Mouse (Mus musculus) CH12.LX (cell line): ENCODE results near the gene Hist1h2bc. TPM values are rescaled to one million over a fixed set of nuclear protein-coding genes. Genes with fewer than 3 reads are reported as not detected.

ENCODE experiments used
- DNase-seq: peaks from one replicate; pipeline ENCODE4 v3.0.0-alpha.2; 2013; ENCODE audit errors: extremely low read depth
- H3K27ac ChIP-seq: 2 replicates; pipeline ENCODE4 v1.5.1; 2012; ENCODE audit warnings: low read depth, mild to moderate bottlenecking, control low read depth, moderate library complexity; ENCODE audit not compliant: insufficient read depth
- H3K27me3 ChIP-seq: replicated peaks from 2 replicates; pipeline ENCODE3; 2012; ENCODE audit warnings: inconsistent platforms
- H3K36me3 ChIP-seq, 2 experiments: replicated peaks in 1 of 2; 2 replicates each; pipeline versions ENCODE3 to v1.6.1; 2012; ENCODE audit warnings: inconsistent platforms in 1 of 2, low read length in 1 of 2, mild to moderate bottlenecking in 1 of 2, mixed read lengths in 1 of 2, moderate library complexity in 1 of 2; ENCODE audit not compliant: control insufficient read depth in 1 of 2, insufficient read depth in 1 of 2
- H3K4me1 ChIP-seq, 2 experiments: 2 replicates each; pipeline ENCODE4 v1.6.1; 2012; ENCODE audit warnings: inconsistent platforms in 1 of 2, moderate library complexity in 1 of 2; ENCODE audit not compliant: insufficient read depth in 2 of 2, control insufficient read depth in 1 of 2
- H3K4me2 ChIP-seq: 2 replicates; pipeline ENCODE4 v1.6.1; 2012; ENCODE audit warnings: low read depth, mild to moderate bottlenecking, control low read depth; ENCODE audit not compliant: poor library complexity, insufficient read depth, severe bottlenecking
- H3K4me3 ChIP-seq, 3 experiments: fragments of 150-350 bp in 1 of 3; sonication (generic) in 1 of 3; replicated peaks in 1 of 3; 2 replicates each; pipeline versions ENCODE3 to v1.5.1; 2011 to 2012; ENCODE audit warnings: low read depth in 2 of 3, low read length in 2 of 3, mild to moderate bottlenecking in 2 of 3, moderate library complexity in 2 of 3, control low read depth in 1 of 3, improper control_type of control experiment in 1 of 3, inconsistent platforms in 1 of 3, mixed read lengths in 1 of 3; ENCODE audit not compliant: poor library complexity in 1 of 3
- H3K79me2 ChIP-seq: replicated peaks from 2 replicates; pipeline ENCODE4 v1.6.1; 2012; ENCODE audit warnings: mild to moderate bottlenecking, moderate library complexity; ENCODE audit not compliant: control insufficient read depth, poor library complexity, insufficient read depth, severe bottlenecking; ENCODE audit errors: extremely low read depth
- H3K9ac ChIP-seq: 2 replicates; pipeline ENCODE4 v1.6.1; 2012; ENCODE audit warnings: low read depth, mild to moderate bottlenecking, control low read depth, moderate library complexity; ENCODE audit not compliant: insufficient read depth
- H3K9me3 ChIP-seq: replicated peaks from 2 replicates; pipeline ENCODE3; 2012; ENCODE audit warnings: low read length, inconsistent platforms, mixed read lengths
- BHLHE40 ChIP-seq: IDR thresholded peaks from 2 replicates; pipeline ENCODE4 v1.6.1; 2011; ENCODE audit warnings: mild to moderate bottlenecking, low read depth, low read length, improper control_type of control experiment
- CHD1 ChIP-seq: IDR thresholded peaks from 2 replicates; pipeline ENCODE4 v1.6.1; 2012; ENCODE audit warnings: low read depth, low read length, improper control_type of control experiment, inconsistent platforms
- CHD2 ChIP-seq: IDR thresholded peaks from 2 replicates; pipeline ENCODE4 v1.6.1; 2011; ENCODE audit warnings: low read length, improper control_type of control experiment
- GABPA ChIP-seq: IDR thresholded peaks from 2 replicates; pipeline ENCODE4 v1.6.1; 2012; ENCODE audit warnings: low read depth, low read length, improper control_type of control experiment, inconsistent platforms; ENCODE audit not compliant: insufficient replicate concordance
- MXI1 ChIP-seq: IDR thresholded peaks from 2 replicates; pipeline ENCODE4 v1.6.1; 2011; ENCODE audit warnings: mild to moderate bottlenecking, low read depth, low read length, improper control_type of control experiment
- MYC ChIP-seq: IDR thresholded peaks from 2 replicates; pipeline ENCODE4 v1.6.1; 2011; ENCODE audit warnings: low read depth, mild to moderate bottlenecking, improper control_type of control experiment, low read length
- NELFE ChIP-seq: IDR thresholded peaks from 2 replicates; pipeline ENCODE4 v1.6.1; 2011; ENCODE audit warnings: low read depth, low read length, improper control_type of control experiment
- SIN3A ChIP-seq: IDR thresholded peaks from 2 replicates; pipeline ENCODE4 v1.6.1; 2012; ENCODE audit warnings: low read length, improper control_type of control experiment, inconsistent platforms
- TBP ChIP-seq: conservative IDR thresholded peaks from 2 replicates; pipeline ENCODE4 v1.6.1; 2011; ENCODE audit warnings: low read depth, low read length, improper control_type of control experiment
- ZC3H11A ChIP-seq: IDR thresholded peaks from 2 replicates; pipeline ENCODE4 v1.6.1; 2012; ENCODE audit warnings: low read depth, mild to moderate bottlenecking, inconsistent platforms, low read length, improper control_type of control experiment
- ZKSCAN1 ChIP-seq: IDR thresholded peaks from 2 replicates; pipeline ENCODE4 v1.6.1; 2012; ENCODE audit warnings: low read depth, inconsistent platforms, low read length, improper control_type of control experiment, borderline replicate concordance
- dilution Hi-C: fragments of 300-500 bp; cut with MboI; formaldehyde crosslinking; loops from 2 replicates; pipeline ENCODE4 v1.14.3; 2020; ENCODE audit warnings: low sequenced_read_pairs; ENCODE audit not compliant: extremely low pct_unique_long_range_greater_than_20kb, extremely low pct_ligation_motif_present
- in situ Hi-C: fragments of 300-500 bp; cut with MboI; formaldehyde crosslinking; loops from 3 replicates; pipeline ENCODE4 v1.14.3; 2019; ENCODE audit warnings: low sequenced_read_pairs, low pct_ligation_motif_present, low pct_unique_long_range_greater_than_20kb, mixed read lengths
- polyA plus RNA-seq: library from polyadenylated mRNA; unstranded; fragments of >175 nt; gene quantifications from 2 replicates; pipeline ENCODE4 v1.2.1, GENCODE M21; 2012; ENCODE audit warnings: low read depth; ENCODE audit not compliant: insufficient read length
- total RNA-seq, 2 experiments: library from RNA; depleted of rRNA; stranded (reverse); fragments of 300-350 nt in 1 of 2; fragments of >200 nt in 1 of 2; gene quantifications; 2 replicates each; pipeline ENCODE4 v1.2.3; 2012 to 2014

The Hist1h2bc gene
- total and polyA plus RNA-seq, 3 experiments: 2.2 to 436 (median 17.4) TPM

DNA sequence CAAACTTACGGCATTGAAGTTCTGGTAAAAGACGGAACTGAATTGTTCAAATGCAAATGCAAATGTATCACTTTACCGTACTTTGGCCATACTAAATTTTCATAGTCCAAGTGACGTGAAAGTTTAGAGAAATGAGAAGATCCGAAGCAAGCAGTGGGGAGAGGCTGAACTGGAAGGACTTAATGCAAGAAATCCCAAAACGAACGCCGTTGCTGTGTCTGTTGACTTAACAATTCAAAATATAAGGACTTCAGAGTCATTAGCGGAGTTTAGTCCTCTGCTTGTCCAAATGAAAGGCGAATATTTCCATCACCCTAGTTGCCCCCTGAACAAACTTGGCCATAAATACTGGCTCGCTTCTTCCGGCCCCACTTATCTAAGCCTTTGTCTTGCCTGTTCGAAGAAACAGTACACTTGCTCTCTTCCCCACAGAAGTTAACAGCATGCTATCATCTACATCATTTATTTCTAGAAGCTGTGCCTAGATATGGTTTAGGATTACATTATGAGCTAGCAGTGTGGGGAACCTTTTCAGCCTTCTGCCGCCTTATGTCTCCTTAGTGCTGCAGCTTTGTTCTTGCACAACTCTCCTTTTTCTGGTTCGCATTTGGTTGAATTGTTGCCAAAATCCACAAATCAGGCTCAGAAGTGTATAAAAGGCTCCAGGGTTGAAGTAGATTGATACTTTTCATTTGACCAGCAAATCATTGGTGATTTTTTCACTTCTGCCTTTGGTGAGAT is 1.3 kb downstream of the Hist1h2bc start:
- H3K79me2 ChIP-seq: no peaks in the 10 kb centered on the region
- H3K4me2 ChIP-seq: peak overlapping the region; percentile 97
- in situ Hi-C loops: loop anchor here (10.0 kb wide), 1 partner anchor 50 kb away; no protein-coding TSS in a partner anchor
- H3K9me3 ChIP-seq: no peaks in the 10 kb centered on the region
- DNase-seq: peak; percentile 72
- no peaks in the 10 kb centered on the region for H3K36me3 ChIP-seq
- H3K27me3 ChIP-seq: no peaks in the 10 kb centered on the region
- peaks cover 11 to 40% of the 10 kb centered on the region in 2 experiments; a peak in 3 of 4 replicates for H3K4me1 ChIP-seq
- H3K9ac ChIP-seq: peak overlapping the region; percentile 91
- peak overlapping the region; percentile 39 to 66 (median 47) for H3K4me3 ChIP-seq
- H3K27ac ChIP-seq: peak overlapping the region; percentile 99
- dilution Hi-C loops: no loop called here
- TF ChIP-seq NELFE (0 out of 2 replicates have a peak, but pooled peaks have one; percentile 24), ZKSCAN1 (no peak), TBP (0 out of 2 replicates have a peak, but pooled peaks have one; percentile 14)

DNA sequence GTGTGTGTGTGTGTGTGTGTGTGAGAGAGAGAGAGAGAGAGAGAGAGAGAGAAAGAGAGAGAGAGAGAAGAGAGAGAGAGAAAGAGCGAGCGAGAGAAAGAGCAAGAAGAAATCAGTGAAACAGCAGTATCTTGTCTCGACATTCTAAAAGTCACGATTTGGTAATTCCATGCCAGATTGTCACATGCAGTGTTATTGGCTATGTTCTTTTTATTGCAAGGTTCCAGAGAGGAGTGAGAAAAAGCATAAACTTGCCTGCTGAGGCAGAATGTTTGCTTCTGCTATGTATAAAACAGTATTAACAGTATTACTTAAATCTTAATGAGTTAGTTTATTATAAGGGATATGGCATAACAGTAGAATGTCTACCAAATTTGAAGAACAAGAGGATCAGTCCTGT is 2.0 kb downstream of the Hist1h2bc start:
- H3K4me3 ChIP-seq: peak overlapping the region; percentile 26 to 66 (median 31)
- in situ Hi-C loops (loop anchor here (10.0 kb wide), 1 partner anchor 51 kb away; no protein-coding TSS in a partner anchor), dilution Hi-C loops (no loop called here)
- H3K4me1 ChIP-seq: peaks cover 11 to 40% of the 10 kb centered on the region in 2 experiments; a peak in 3 of 4 replicates
- H3K27ac ChIP-seq: peak overlapping the region; percentile 99
- peak overlapping the region; percentile 91 for H3K9ac ChIP-seq
- H3K36me3 ChIP-seq: no peaks in the 10 kb centered on the region
- TF ChIP-seq BHLHE40 (peak; percentile 45), ZC3H11A (no peak), SIN3A (0 out of 2 replicates have a peak, but pooled peaks have one; percentile 22)
- no peaks in the 10 kb centered on the region for H3K9me3 ChIP-seq
- DNase-seq: peak; percentile 31
- no peaks in the 10 kb centered on the region for H3K27me3 ChIP-seq
- H3K4me2 ChIP-seq: peak overlapping the region; percentile 97
- no peaks in the 10 kb centered on the region for H3K79me2 ChIP-seq

DNA sequence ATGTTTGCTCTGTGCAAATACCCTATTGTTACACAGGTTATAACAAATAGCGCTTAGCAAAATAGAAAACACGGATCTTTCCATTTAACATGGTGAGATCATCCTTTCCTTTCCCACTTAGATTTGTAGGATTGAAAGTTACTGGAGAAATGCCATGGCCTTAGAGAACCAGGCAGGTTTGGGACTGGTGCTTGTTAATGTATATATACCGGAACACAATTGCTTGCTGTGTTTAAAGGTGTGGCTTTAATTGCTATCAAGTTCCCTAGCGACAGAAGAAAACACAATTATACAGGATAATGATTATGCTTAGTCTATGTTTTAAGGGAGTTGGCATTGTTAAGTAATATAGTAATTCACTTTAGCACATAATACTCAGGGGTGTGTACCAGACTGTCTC is 3.2 kb downstream of the Hist1h2bc start:
- no peak overlapping the region for H3K4me3 ChIP-seq
- DNase-seq: no peak
- dilution Hi-C loops (no loop called here), in situ Hi-C loops (loop anchor here (10.0 kb wide), 1 partner anchor 52 kb away; no protein-coding TSS in a partner anchor)
- H3K9me3 ChIP-seq: no peaks in the 10 kb centered on the region
- no peaks in the 10 kb centered on the region for H3K79me2 ChIP-seq
- no peak overlapping the region for H3K4me2 ChIP-seq
- H3K9ac ChIP-seq: no peak overlapping the region
- peaks cover 9 to 35% of the 10 kb centered on the region in 2 experiments; a peak in 3 of 4 replicates for H3K4me1 ChIP-seq
- H3K27me3 ChIP-seq: no peaks in the 10 kb centered on the region
- no peak overlapping the region for H3K27ac ChIP-seq
- TF ChIP-seq GABPA: no peak
- no peak for TF ChIP-seq CHD2
- no peak for TF ChIP-seq CHD1
- TF ChIP-seq MXI1: no peak
- no peak for TF ChIP-seq MYC
- H3K36me3 ChIP-seq: no peaks in the 10 kb centered on the region
